Mouse (Mus musculus) MEL (cell line): ENCODE results near the gene Hdac4. TPM values are rescaled to one million over a fixed set of nuclear protein-coding genes. Genes with fewer than 3 reads are reported as not detected.

Experiments
- DNase-seq: peaks from one replicate; pipeline ENCODE4 v3.0.0; 2011; ENCODE audit warnings: low read depth, low spot score
- H3K27ac ChIP-seq: 2 replicates; pipeline ENCODE4 v1.5.1; 2012; ENCODE audit warnings: low read depth, mild to moderate bottlenecking, control low read depth, low read length, moderate library complexity; ENCODE audit not compliant: control insufficient read depth
- H3K27me3 ChIP-seq, 2 experiments: fragments of 150-350 bp in 1 of 2; sonication (generic) in 1 of 2; 2 replicates each; pipeline ENCODE4 v1.6.1; 2012; ENCODE audit warnings: low read length in 2 of 2, mild to moderate bottlenecking in 2 of 2, improper control_type of control experiment in 1 of 2, moderate library complexity in 1 of 2; ENCODE audit not compliant: insufficient read depth in 2 of 2, control insufficient read depth in 1 of 2
- H3K36me3 ChIP-seq, 2 experiments: 2 replicates each; pipeline ENCODE4 v1.6.1; 2012 to 2014; ENCODE audit warnings: low read length in 2 of 2, improper control_type of control experiment in 1 of 2, inconsistent platforms in 1 of 2, mild to moderate bottlenecking in 1 of 2; ENCODE audit not compliant: insufficient read depth in 2 of 2, control insufficient read depth in 1 of 2
- H3K4me1 ChIP-seq, 2 experiments: fragments of 150-350 bp in 1 of 2; sonication (generic) in 1 of 2; 2 replicates each; pipeline ENCODE4 v1.6.1; 2012; ENCODE audit warnings: low read length in 2 of 2, improper control_type of control experiment in 1 of 2, mild to moderate bottlenecking in 1 of 2; ENCODE audit not compliant: insufficient read depth in 2 of 2, control insufficient read depth in 1 of 2
- H3K4me3 ChIP-seq, 2 experiments: fragments of 150-350 bp in 1 of 2; sonication (generic) in 1 of 2; 2 replicates each; pipeline ENCODE4 v1.5.1; 2012; ENCODE audit warnings: low read depth in 2 of 2, low read length in 2 of 2, mild to moderate bottlenecking in 2 of 2, moderate library complexity in 2 of 2, control low read depth in 1 of 2, improper control_type of control experiment in 1 of 2; ENCODE audit not compliant: control insufficient read depth in 1 of 2, insufficient read depth in 1 of 2
- H3K79me2 ChIP-seq: 2 replicates; pipeline ENCODE4 v1.6.1; 2012; ENCODE audit warnings: mild to moderate bottlenecking, low read length, moderate library complexity; ENCODE audit not compliant: control insufficient read depth, poor library complexity, insufficient read depth
- H3K9ac ChIP-seq: 2 replicates; pipeline ENCODE4 v1.6.1; 2012; ENCODE audit warnings: low read depth, mild to moderate bottlenecking, control low read depth, low read length, moderate library complexity; ENCODE audit not compliant: control insufficient read depth, poor library complexity, severe bottlenecking
- H3K9me3 ChIP-seq: fragments of 150-350 bp; sonication (generic); replicated peaks from 2 replicates; pipeline ENCODE4 v1.6.1; 2012; ENCODE audit warnings: mild to moderate bottlenecking, low read length, improper control_type of control experiment, moderate library complexity; ENCODE audit not compliant: insufficient read depth
- CHD2 ChIP-seq: IDR thresholded peaks from 2 replicates; pipeline ENCODE4 v1.6.1; 2011; ENCODE audit warnings: low read length, improper control_type of control experiment
- CTCF ChIP-seq, 3 experiments: IDR thresholded peaks in 2 of 3; conservative IDR thresholded peaks in 1 of 3; 2 replicates each; pipeline ENCODE4 v1.5.1; 2011 to 2012; ENCODE audit warnings: low read length in 3 of 3, low read depth in 2 of 3, mild to moderate bottlenecking in 2 of 3, improper control_type of control experiment in 1 of 3, inconsistent platforms in 1 of 3, mixed read lengths in 1 of 3, moderate library complexity in 1 of 3; ENCODE audit not compliant: control insufficient read depth in 1 of 3, insufficient read depth in 1 of 3, poor library complexity in 1 of 3, severe bottlenecking in 1 of 3
- E2F4 ChIP-seq: IDR thresholded peaks from 2 replicates; pipeline ENCODE4 v1.6.1; 2011; ENCODE audit warnings: low read depth, low read length, improper control_type of control experiment, borderline replicate concordance
- ETS1 ChIP-seq: IDR thresholded peaks from 2 replicates; pipeline ENCODE4 v1.6.1; 2012; ENCODE audit warnings: low read depth, mild to moderate bottlenecking, inconsistent platforms, low read length, improper control_type of control experiment, moderate library complexity
- GABPA ChIP-seq: IDR thresholded peaks from 2 replicates; pipeline ENCODE4 v1.6.1; 2012; ENCODE audit warnings: low read depth, mild to moderate bottlenecking, inconsistent platforms, low read length, improper control_type of control experiment, moderate library complexity
- GATA1 ChIP-seq: IDR thresholded peaks from 2 replicates; pipeline ENCODE4 v1.6.1; 2011; ENCODE audit warnings: low read depth, low read length, improper control_type of control experiment
- HCFC1 ChIP-seq: IDR thresholded peaks from 2 replicates; pipeline ENCODE4 v1.6.1; 2012; ENCODE audit warnings: low read depth, mild to moderate bottlenecking, inconsistent platforms, low read length, improper control_type of control experiment, moderate library complexity
- JUND ChIP-seq: IDR thresholded peaks from 2 replicates; pipeline ENCODE4 v1.6.1; 2011; ENCODE audit warnings: low read depth, mild to moderate bottlenecking, improper control_type of control experiment, low read length
- MAFK ChIP-seq: IDR thresholded peaks from 2 replicates; pipeline ENCODE4 v1.6.1; 2011; ENCODE audit warnings: low read depth, mild to moderate bottlenecking, low read length, improper control_type of control experiment, borderline replicate concordance
- MAX ChIP-seq: IDR thresholded peaks from 2 replicates; pipeline ENCODE4 v1.6.1; 2011; ENCODE audit warnings: low read length, improper control_type of control experiment
- MXI1 ChIP-seq: IDR thresholded peaks from 2 replicates; pipeline ENCODE4 v1.6.1; 2011; ENCODE audit warnings: mild to moderate bottlenecking, low read depth, low read length, improper control_type of control experiment
- NRF1 ChIP-seq: IDR thresholded peaks from 2 replicates; pipeline ENCODE4 v1.6.1; 2014; ENCODE audit warnings: low read depth, mild to moderate bottlenecking, inconsistent platforms, low read length, improper control_type of control experiment, moderate library complexity; ENCODE audit not compliant: poor library complexity, insufficient read depth, severe bottlenecking
- POLR2A ChIP-seq, 2 experiments: IDR thresholded peaks; 2 replicates each; pipeline ENCODE4 v1.6.1; 2011 to 2012; ENCODE audit warnings: low read length in 2 of 2, mild to moderate bottlenecking in 2 of 2, control low read depth in 1 of 2, improper control_type of control experiment in 1 of 2, low read depth in 1 of 2, moderate library complexity in 1 of 2; ENCODE audit not compliant: control insufficient read depth in 1 of 2, insufficient read depth in 1 of 2, poor library complexity in 1 of 2
- RAD21 ChIP-seq: IDR thresholded peaks from 2 replicates; pipeline ENCODE4 v1.6.1; 2011; ENCODE audit warnings: mild to moderate bottlenecking, low read depth, low read length, improper control_type of control experiment
- RCOR1 ChIP-seq: IDR thresholded peaks from 2 replicates; pipeline ENCODE4 v1.6.1; 2012; ENCODE audit warnings: low read depth, mild to moderate bottlenecking, inconsistent platforms, low read length, improper control_type of control experiment
- SMC3 ChIP-seq: IDR thresholded peaks from 2 replicates; pipeline ENCODE4 v1.6.1; 2011; ENCODE audit warnings: low read depth, low read length, improper control_type of control experiment
- TAL1 ChIP-seq: IDR thresholded peaks from 2 replicates; pipeline ENCODE4 v1.6.1; 2012; ENCODE audit warnings: mild to moderate bottlenecking, inconsistent platforms, low read length, moderate library complexity, mixed read lengths
- TCF12 ChIP-seq: IDR thresholded peaks from 2 replicates; pipeline ENCODE4 v1.6.1; 2014; ENCODE audit warnings: low read depth, mild to moderate bottlenecking, inconsistent platforms, low read length, improper control_type of control experiment, moderate library complexity
- USF2 ChIP-seq, 2 experiments: IDR thresholded peaks; 2 replicates each; pipeline ENCODE4 v1.6.1; 2011 to 2012; ENCODE audit warnings: improper control_type of control experiment in 2 of 2, low read length in 2 of 2, borderline replicate concordance in 1 of 2, inconsistent platforms in 1 of 2, low read depth in 1 of 2, mild to moderate bottlenecking in 1 of 2; ENCODE audit not compliant: insufficient read depth in 1 of 2
- ZC3H11A ChIP-seq: IDR thresholded peaks from 2 replicates; pipeline ENCODE4 v1.6.1; 2012; ENCODE audit warnings: low read depth, mild to moderate bottlenecking, inconsistent platforms, low read length, improper control_type of control experiment
- ZKSCAN1 ChIP-seq: IDR thresholded peaks from 2 replicates; pipeline ENCODE4 v1.6.1; 2012; ENCODE audit warnings: low read depth, mild to moderate bottlenecking, inconsistent platforms, low read length, improper control_type of control experiment, moderate library complexity
- polyA plus RNA-seq, 2 experiments: library from polyadenylated mRNA; stranded (reverse) in 1 of 2; unstranded in 1 of 2; fragments of >175 nt in 1 of 2; fragments of >200 nt in 1 of 2; gene quantifications; 2 replicates each; pipeline versions ENCODE4 v1.2.1 to v1.2.4; 2012; ENCODE audit warnings: low replicate concordance in 2 of 2, low read depth in 1 of 2; ENCODE audit not compliant: insufficient read length in 2 of 2, insufficient read depth in 1 of 2, missing spikeins in 1 of 2
- total RNA-seq: library from RNA; depleted of rRNA; stranded (reverse); fragments of 300-350 nt; gene quantifications from 2 replicates; pipeline ENCODE4 v1.2.3, GENCODE M21; 2012

The Hdac4 gene
- total and polyA plus RNA-seq, 3 experiments: 11.0 to 19.5 (median 12.3) TPM

GRCm38 (mm10) chr1:92177196-92177595, 18.3 kb downstream of the Hdac4 start:
- Histone ChIP-seq H3K27me3 (no peaks in the 10 kb centered on the region), H3K27ac (no peak overlapping the region), H3K79me2 (peaks cover 55% of the 10 kb centered on the region), H3K4me3 (no peak overlapping the region), H3K36me3 (peaks cover 0 to 18% of the 10 kb centered on the region in 2 experiments; a peak in 2 of 4 replicates), H3K4me1 (peaks cover 5 to 7% of the 10 kb centered on the region in 2 experiments; a peak in 2 of 4 replicates), H3K9me3 (no peaks in the 10 kb centered on the region), H3K9ac (no peak overlapping the region)
- DNase-seq: no peak
- TF ChIP-seq GABPA (no peak), NRF1 (no peak), JUND (no peak)

GRCm38 (mm10) chr1:92175266-92175665, 20.2 kb downstream of the Hdac4 start:
- no peak for DNase-seq
- no peaks in the 10 kb centered on the region for H3K27me3 ChIP-seq
- no peak overlapping the region for H3K9ac ChIP-seq
- TF ChIP-seq ZC3H11A (no peak), JUND (no peak), TAL1 (no peak), ETS1 (no peak), CTCF (IDR thresholded peaks at IDR 0.05 in 2 of 3, conservative IDR thresholded peaks at IDR 0.05 in 1 of 3; ENCODE audit: control insufficient read depth in 1 of 3, insufficient read depth in 1 of 3, low read depth in 2 of 3, low read length in 3 of 3, poor library complexity in 1 of 3, severe bottlenecking in 1 of 3) (no peak), HCFC1 (no peak), USF2 (IDR thresholded peaks at IDR 0.05; ENCODE audit: borderline replicate concordance in 1 of 2, insufficient read depth in 1 of 2, low read depth in 1 of 2, low read length in 2 of 2) (no peak), GATA1 (no peak), E2F4 (no peak), SMC3 (no peak), MAX (no peak)
- no peak overlapping the region for H3K4me3 ChIP-seq
- peaks cover 4 to 7% of the 10 kb centered on the region in 2 experiments; a peak in 2 of 4 replicates for H3K4me1 ChIP-seq
- peaks cover 0 to 9% of the 10 kb centered on the region in 2 experiments; a peak in 2 of 4 replicates for H3K36me3 ChIP-seq
- H3K27ac ChIP-seq: no peak overlapping the region
- H3K9me3 ChIP-seq: no peaks in the 10 kb centered on the region
- peaks cover 53% of the 10 kb centered on the region for H3K79me2 ChIP-seq

GRCm38 (mm10) chr1:92174898-92175255, 20.6 kb downstream of the Hdac4 start:
- H3K9ac ChIP-seq: no peak overlapping the region
- H3K36me3 ChIP-seq: peaks cover 0 to 9% of the 10 kb centered on the region in 2 experiments; a peak in 2 of 4 replicates
- no peak overlapping the region for H3K27ac ChIP-seq
- H3K9me3 ChIP-seq: no peaks in the 10 kb centered on the region
- no peak overlapping the region for H3K4me3 ChIP-seq
- peaks cover 4 to 7% of the 10 kb centered on the region in 2 experiments; a peak in 2 of 4 replicates for H3K4me1 ChIP-seq
- H3K27me3 ChIP-seq: no peaks in the 10 kb centered on the region
- TF ChIP-seq E2F4 (no peak), POLR2A (IDR thresholded peaks at IDR 0.05; ENCODE audit: control insufficient read depth in 1 of 2, insufficient read depth in 1 of 2, low read depth in 1 of 2, low read length in 2 of 2, poor library complexity in 1 of 2) (no peak), ZKSCAN1 (no peak), ZC3H11A (no peak), JUND (no peak), TCF12 (no peak), RCOR1 (no peak), TAL1 (no peak), CHD2 (no peak), RAD21 (no peak), MAFK (no peak), MXI1 (no peak), HCFC1 (no peak)
- H3K79me2 ChIP-seq: peaks cover 52% of the 10 kb centered on the region
- no peak for DNase-seq
